Mouse (Mus musculus): ENCODE data around the gene Sorl1. TPM values are rescaled to one million over a fixed set of nuclear protein-coding genes. Genes with fewer than 3 reads are reported as not detected.

The Sorl1 gene
- polyA plus RNA-seq, 1 experiment, result under 0.01 TPM

GRCm38 (mm10) chr9:41975968-41976367, 148.1 kb downstream of the Sorl1 start:
- peaks cover 10% of the 10 kb centered on the region; the same call in 1 of the 2 replicates for H3K9me3 ChIP-seq (ENCODE audit: control insufficient read depth, low read length)
- TF ChIP-seq GATA1 (IDR thresholded peaks at IDR 0.05; ENCODE audit: low read length) (no peak), TAL1 (IDR thresholded peaks at IDR 0.05; ENCODE audit: low read length) (no peak)

GRCm38 (mm10) chr9:41974661-41975060, 149.4 kb downstream of the Sorl1 start:
- no peaks in the 10 kb centered on the region for H3K4me1 ChIP-seq (ENCODE audit: control insufficient read depth)
- TF ChIP-seq GATA1 (IDR thresholded peaks at IDR 0.05; ENCODE audit: low read length), result no peak
- no peak for TF ChIP-seq TAL1 (IDR thresholded peaks at IDR 0.05; ENCODE audit: low read length)
- no peak overlapping the region for H3K4me3 ChIP-seq (replicated peaks)
- no peaks in the 10 kb centered on the region for H3K27me3 ChIP-seq (ENCODE audit: control insufficient read depth)
- H3K9me3 ChIP-seq (ENCODE audit: control insufficient read depth, low read length), result peaks cover 10% of the 10 kb centered on the region; the same call in 1 of the 2 replicates
- no peaks in the 10 kb centered on the region for H3K36me3 ChIP-seq (ENCODE audit: control insufficient read depth)

More at GRCm38 (mm10) chr9:41975968-41976367, 148.1 kb downstream of the Sorl1 start:
- no peaks in the 10 kb centered on the region for H3K4me1 ChIP-seq (ENCODE audit: control insufficient read depth)
- no peaks in the 10 kb centered on the region for H3K36me3 ChIP-seq (ENCODE audit: control insufficient read depth)
- no peaks in the 10 kb centered on the region for H3K27me3 ChIP-seq (ENCODE audit: control insufficient read depth)
- H3K4me3 ChIP-seq (replicated peaks), result no peak overlapping the region

GRCm38 (mm10) chr9:41973775-41974657, 150.1 kb downstream of the Sorl1 start:
- TF ChIP-seq TAL1 (IDR thresholded peaks at IDR 0.05; ENCODE audit: low read length) (no peak), GATA1 (IDR thresholded peaks at IDR 0.05; ENCODE audit: low read length) (no peak)
- no peaks in the 10 kb centered on the region for H3K36me3 ChIP-seq (ENCODE audit: control insufficient read depth)
- no peaks in the 10 kb centered on the region for H3K4me1 ChIP-seq (ENCODE audit: control insufficient read depth)
- H3K27me3 ChIP-seq (ENCODE audit: control insufficient read depth), result no peaks in the 10 kb centered on the region
- H3K4me3 ChIP-seq (replicated peaks), result no peak overlapping the region
- H3K9me3 ChIP-seq (ENCODE audit: control insufficient read depth, low read length), result peaks cover 12% of the 10 kb centered on the region

DNA sequence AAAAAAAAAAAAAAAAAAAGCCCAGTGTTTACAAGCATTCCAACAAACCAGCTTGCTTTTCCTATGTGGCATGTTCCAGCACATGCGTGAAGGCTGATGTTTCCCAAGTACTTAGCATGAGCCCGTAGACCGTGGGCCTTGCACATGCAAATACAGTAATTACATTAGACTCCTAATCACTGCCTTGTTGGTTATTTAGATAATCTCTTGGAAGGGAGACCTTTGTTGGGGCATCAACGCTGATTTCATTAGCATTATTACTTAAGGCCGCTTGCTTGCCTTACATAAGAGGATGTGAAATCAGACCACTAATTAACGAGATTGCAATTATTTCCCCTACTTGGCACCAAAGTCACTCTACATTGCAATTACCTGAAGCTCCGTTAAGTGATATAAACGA, 154.1 kb downstream of the Sorl1 start:
- no peaks in the 10 kb centered on the region for H3K27me3 ChIP-seq (ENCODE audit: control insufficient read depth)

GRCm38 (mm10) chr9:41968673-41969460, 155.2 kb downstream of the Sorl1 start:
- no peak for TF ChIP-seq GATA1 (IDR thresholded peaks at IDR 0.05; ENCODE audit: low read length)
- no peak for TF ChIP-seq TAL1 (IDR thresholded peaks at IDR 0.05; ENCODE audit: low read length)

More for the DNA sequence above, 154.1 kb downstream of the Sorl1 start:
- H3K9me3 ChIP-seq (ENCODE audit: control insufficient read depth, low read length), result peaks cover 3% of the 10 kb centered on the region
- no peak overlapping the region for H3K4me3 ChIP-seq (replicated peaks)
- H3K4me1 ChIP-seq (ENCODE audit: control insufficient read depth), result no peaks in the 10 kb centered on the region
- TF ChIP-seq TAL1 (IDR thresholded peaks at IDR 0.05; ENCODE audit: low read length), result no peak
- no peak for TF ChIP-seq GATA1 (IDR thresholded peaks at IDR 0.05; ENCODE audit: low read length)
- H3K36me3 ChIP-seq (ENCODE audit: control insufficient read depth), result no peaks in the 10 kb centered on the region

DNA sequence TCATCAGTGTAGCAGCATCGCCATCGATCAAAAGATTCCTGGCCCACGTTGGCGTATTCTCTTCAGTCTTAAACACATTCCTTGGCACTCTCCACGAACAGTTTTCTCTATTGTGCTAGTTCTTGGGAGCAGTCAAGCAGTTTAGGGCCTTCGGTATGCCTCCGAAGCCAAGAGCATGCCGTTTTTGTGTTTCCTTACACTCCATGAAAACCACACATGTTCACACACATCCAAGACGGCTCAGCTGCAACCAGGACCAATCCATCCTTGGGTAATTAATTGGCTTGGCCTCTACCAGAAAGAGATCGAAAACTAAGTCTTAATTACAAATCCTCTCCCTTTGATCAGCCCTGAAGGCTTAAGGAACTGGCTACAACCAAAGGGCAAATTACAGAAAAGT, 162.8 kb downstream of the Sorl1 start:
- Histone ChIP-seq H3K9me3 (ENCODE audit: control insufficient read depth, low read length) (no peaks in the 10 kb centered on the region), H3K4me1 (ENCODE audit: control insufficient read depth) (no peaks in the 10 kb centered on the region), H3K36me3 (ENCODE audit: control insufficient read depth) (no peaks in the 10 kb centered on the region), H3K4me3 (replicated peaks) (no peak overlapping the region), H3K27me3 (ENCODE audit: control insufficient read depth) (no peaks in the 10 kb centered on the region)
- no peak for TF ChIP-seq TAL1 (IDR thresholded peaks at IDR 0.05; ENCODE audit: low read length)
- no peak for TF ChIP-seq GATA1 (IDR thresholded peaks at IDR 0.05; ENCODE audit: low read length)

More at GRCm38 (mm10) chr9:41968673-41969460, 155.2 kb downstream of the Sorl1 start:
- no peaks in the 10 kb centered on the region for H3K27me3 ChIP-seq (ENCODE audit: control insufficient read depth)
- peaks cover 3% of the 10 kb centered on the region for H3K9me3 ChIP-seq (ENCODE audit: control insufficient read depth, low read length)
- H3K4me3 ChIP-seq (replicated peaks), result no peak overlapping the region
- H3K36me3 ChIP-seq (ENCODE audit: control insufficient read depth), result no peaks in the 10 kb centered on the region
- H3K4me1 ChIP-seq (ENCODE audit: control insufficient read depth), result no peaks in the 10 kb centered on the region

DNA sequence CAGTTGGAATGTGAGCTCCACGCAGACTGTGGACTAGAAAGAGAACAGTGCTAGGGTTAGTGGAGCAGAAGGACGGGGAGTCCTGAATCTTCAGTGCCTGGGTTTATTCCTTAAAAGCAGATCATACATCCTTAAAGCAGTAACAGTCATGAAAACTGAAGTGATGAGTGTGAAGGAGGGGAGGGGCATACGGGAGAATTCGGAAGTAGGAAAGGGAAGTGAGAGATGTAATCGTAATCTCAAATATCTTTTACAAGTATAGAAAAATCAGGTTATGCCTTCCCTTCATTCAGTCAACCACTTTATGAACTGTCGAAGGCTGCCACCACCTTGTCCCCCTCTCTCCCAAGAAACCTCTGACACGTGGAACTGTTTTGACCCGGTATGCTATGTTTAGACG, 165.8 kb downstream of the Sorl1 start:
- Histone ChIP-seq H3K36me3 (ENCODE audit: control insufficient read depth) (no peaks in the 10 kb centered on the region), H3K4me3 (replicated peaks) (no peak overlapping the region), H3K4me1 (ENCODE audit: control insufficient read depth) (no peaks in the 10 kb centered on the region), H3K27me3 (ENCODE audit: control insufficient read depth) (no peaks in the 10 kb centered on the region), H3K9me3 (ENCODE audit: control insufficient read depth, low read length) (no peaks in the 10 kb centered on the region)
- TF ChIP-seq TAL1 (IDR thresholded peaks at IDR 0.05; ENCODE audit: low read length), result no peak
- no peak for TF ChIP-seq GATA1 (IDR thresholded peaks at IDR 0.05; ENCODE audit: low read length)

- H3K4me1 ChIP-seq (ENCODE audit: control insufficient read depth), result no peaks in the 10 kb centered on the region
- TF ChIP-seq GATA1 (IDR thresholded peaks at IDR 0.05; ENCODE audit: low read length) (no peak), TAL1 (IDR thresholded peaks at IDR 0.05; ENCODE audit: low read length) (no peak)
- H3K27me3 ChIP-seq (ENCODE audit: control insufficient read depth), result peaks cover 9% of the 10 kb centered on the region
- H3K9me3 ChIP-seq (ENCODE audit: control insufficient read depth, low read length), result no peaks in the 10 kb centered on the region
- no peak overlapping the region for H3K4me3 ChIP-seq (replicated peaks)
- H3K36me3 ChIP-seq (ENCODE audit: control insufficient read depth), result no peaks in the 10 kb centered on the region
Observed at GRCm38 (mm10) chr9:41953486-41953885, 170.6 kb downstream of the Sorl1 start.

DNA sequence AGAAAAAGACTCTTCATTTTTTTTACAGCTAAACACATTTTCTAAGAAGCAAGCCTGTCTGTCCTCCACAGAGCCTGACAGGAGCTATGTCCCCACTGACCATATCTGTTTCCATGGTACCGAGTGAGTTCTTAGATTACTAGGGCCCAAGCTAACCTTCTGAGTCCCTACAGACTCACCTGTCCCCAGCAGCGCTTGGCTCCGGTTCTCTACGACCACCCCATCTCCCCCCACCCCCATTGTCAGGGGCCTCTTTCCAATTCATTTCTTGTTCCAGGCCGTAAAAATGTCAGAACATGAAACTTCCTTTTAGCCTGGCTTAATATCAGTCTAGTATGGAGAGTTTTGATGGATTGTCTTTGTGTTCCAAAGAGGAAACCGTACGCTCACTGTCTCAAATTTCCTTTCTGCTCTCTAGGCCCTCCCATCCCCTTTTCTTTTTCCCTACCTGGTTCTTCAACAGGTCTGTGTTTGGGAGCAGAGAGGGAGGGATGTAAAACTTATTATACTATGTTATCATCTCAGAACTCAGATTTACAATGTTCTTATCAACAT, 171.4 kb downstream of the Sorl1 start:
- Histone ChIP-seq H3K4me3 (replicated peaks) (no peak overlapping the region), H3K4me1 (ENCODE audit: control insufficient read depth) (no peaks in the 10 kb centered on the region), H3K27me3 (ENCODE audit: control insufficient read depth) (peaks cover 9% of the 10 kb centered on the region), H3K36me3 (ENCODE audit: control insufficient read depth) (no peaks in the 10 kb centered on the region), H3K9me3 (ENCODE audit: control insufficient read depth, low read length) (no peaks in the 10 kb centered on the region)
- no peak for TF ChIP-seq TAL1 (IDR thresholded peaks at IDR 0.05; ENCODE audit: low read length)
- no peak for TF ChIP-seq GATA1 (IDR thresholded peaks at IDR 0.05; ENCODE audit: low read length)
